Mouse (Mus musculus) embryonic fibroblast, embryonic 13.5 days (primary cell): Measurements from ENCODE around the gene Capn12. TPM values are rescaled to one million over a fixed set of nuclear protein-coding genes. Genes with fewer than 3 reads are reported as not detected.

ENCODE experiments used
- H3K27ac ChIP-seq: 2 replicates; pipeline ENCODE4 v1.5.1; 2012; ENCODE audit warnings: low read length, control low read depth, inconsistent platforms; ENCODE audit not compliant: insufficient read depth
- H3K4me1 ChIP-seq: 2 replicates; pipeline ENCODE4 v1.6.1; 2011; ENCODE audit warnings: low read length; ENCODE audit not compliant: control insufficient read depth, insufficient read depth
- H3K4me3 ChIP-seq: 2 replicates; pipeline ENCODE4 v1.5.1; 2011; ENCODE audit warnings: mild to moderate bottlenecking, control low read depth, low read length; ENCODE audit not compliant: insufficient read depth
- CTCF ChIP-seq: IDR thresholded peaks from 2 replicates; pipeline ENCODE4 v1.5.1; 2011; ENCODE audit warnings: mild to moderate bottlenecking, control low read depth, low read length, moderate library complexity, borderline replicate concordance; ENCODE audit not compliant: insufficient read depth
- POLR2A ChIP-seq: IDR thresholded peaks from 2 replicates; pipeline ENCODE4 v1.6.1; 2011; ENCODE audit warnings: low read depth, mild to moderate bottlenecking, control low read depth, low read length, moderate library complexity
- polyA plus RNA-seq: library from polyadenylated mRNA; stranded (reverse); fragments of >200 nt; gene quantifications from 2 replicates; pipeline ENCODE4 v1.2.4, GENCODE M21; 2011; ENCODE audit warnings: low read depth; ENCODE audit not compliant: missing spikeins, insufficient read length

The Capn12 gene
- 0.23 TPM in 1 of 2 replicates, not detected in the other for polyA plus RNA-seq

- Histone ChIP-seq H3K4me3 (no peak within 1 kb of the TSS), H3K4me1 (no peaks in the 10 kb centered on the region), H3K27ac (no peak within 1 kb of the TSS)
- TF ChIP-seq CTCF: no peak
- TF ChIP-seq POLR2A: no peak
These were observed at the start of gene Capn12 for GRCm38 (mm10) chr7:28881199-28881598. TSS of gene Capn12 (plus strand) at chr7:28881422.

GRCm38 (mm10) chr7:28832137-28832536 lies 49.1 kb upstream of the Capn12 start:
- Histone ChIP-seq H3K4me3 (no peak overlapping the region), H3K27ac (no peak overlapping the region), H3K4me1 (no peaks in the 10 kb centered on the region)
- no peak for TF ChIP-seq POLR2A

GRCm38 (mm10) chr7:28833723-28834347 lies 47.4 kb upstream of the Capn12 start, which contains the start of gene Lgals4:
TSS of gene Lgals4 (plus strand) at chr7:28833854.
- Histone ChIP-seq H3K27ac (no peak within 1 kb of the TSS), H3K4me3 (no peak within 1 kb of the TSS), H3K4me1 (no peaks in the 10 kb centered on the region)
- no peak for TF ChIP-seq CTCF

- TF ChIP-seq CTCF (no peak), POLR2A (no peak)
- no peaks in the 10 kb centered on the region for H3K4me1 ChIP-seq
- H3K27ac ChIP-seq: no peak overlapping the region
- no peak overlapping the region for H3K4me3 ChIP-seq
These were observed 44.3 kb upstream of the Capn12 start for GRCm38 (mm10) chr7:28836936-28837335.

GRCm38 (mm10) chr7:28838331-28838730 lies 42.9 kb upstream of the Capn12 start:
- no peak for TF ChIP-seq CTCF
- no peak for TF ChIP-seq POLR2A
- no peak overlapping the region for H3K4me3 ChIP-seq
- no peaks in the 10 kb centered on the region for H3K4me1 ChIP-seq
- H3K27ac ChIP-seq: no peak overlapping the region

GRCm38 (mm10) chr7:28847273-28847672 lies 33.9 kb upstream of the Capn12 start:
- no peak overlapping the region for H3K27ac ChIP-seq
- TF ChIP-seq POLR2A: no peak
- TF ChIP-seq CTCF: no peak
- 0 out of 2 replicates have a peak, but pooled peaks cover 3% of the 10 kb centered on the region for H3K4me1 ChIP-seq
- no peak overlapping the region for H3K4me3 ChIP-seq

GRCm38 (mm10) chr7:28849700-28850236 lies 31.5 kb upstream of the Capn12 start:
- H3K27ac ChIP-seq: no peak overlapping the region
- TF ChIP-seq POLR2A: no peak
- TF ChIP-seq CTCF: no peak
- H3K4me1 ChIP-seq: 0 out of 2 replicates have a peak, but pooled peaks cover 3% of the 10 kb centered on the region
- H3K4me3 ChIP-seq: no peak overlapping the region

GRCm38 (mm10) chr7:28850642-28851041 lies 30.6 kb upstream of the Capn12 start:
- no peak overlapping the region for H3K27ac ChIP-seq
- 0 out of 2 replicates have a peak, but pooled peaks cover 3% of the 10 kb centered on the region for H3K4me1 ChIP-seq
- TF ChIP-seq CTCF (no peak), POLR2A (no peak)
- H3K4me3 ChIP-seq: no peak overlapping the region

- no peak for TF ChIP-seq POLR2A
- Histone ChIP-seq H3K4me3 (no peak overlapping the region), H3K27ac (no peak overlapping the region), H3K4me1 (peaks cover 9% of the 10 kb centered on the region; the same call in 1 of the 2 replicates)
These were observed 21.3 kb upstream of the Capn12 start for GRCm38 (mm10) chr7:28859953-28860352.

GRCm38 (mm10) chr7:28860898-28861297 lies 20.3 kb upstream of the Capn12 start:
- Histone ChIP-seq H3K27ac (no peak overlapping the region), H3K4me3 (no peak overlapping the region), H3K4me1 (peaks cover 9% of the 10 kb centered on the region; the same call in 1 of the 2 replicates)
- no peak for TF ChIP-seq CTCF
- no peak for TF ChIP-seq POLR2A
